Mouse (Mus musculus) megakaryocyte, embryonic 14.5 days (primary cell): ENCODE results near the gene Mmel1. TPM values are rescaled to one million over a fixed set of nuclear protein-coding genes. Genes with fewer than 3 reads are reported as not detected.
A peak's percentile ranks its signal among the peaks of the same experiment; 100 is the strongest.

ENCODE experiments used
- H3K27me3 ChIP-seq: replicated peaks from 2 replicates; pipeline ENCODE3; 2012; ENCODE audit warnings: inconsistent platforms
- H3K36me3 ChIP-seq: replicated peaks from 2 replicates; pipeline ENCODE3; 2012; ENCODE audit warnings: low read length, inconsistent platforms, mixed read lengths
- H3K4me1 ChIP-seq: 2 replicates; pipeline ENCODE4 v1.6.1; 2012; ENCODE audit warnings: inconsistent platforms
- H3K4me3 ChIP-seq: replicated peaks from 2 replicates; pipeline ENCODE3; 2012; ENCODE audit warnings: moderate library complexity, mild to moderate bottlenecking, inconsistent platforms
- H3K9me3 ChIP-seq: 2 replicates; pipeline ENCODE4 v1.6.1; 2012; ENCODE audit warnings: inconsistent platforms
- FLI1 ChIP-seq: IDR thresholded peaks from 2 replicates; pipeline ENCODE4 v1.6.1; 2012; ENCODE audit warnings: low read length, inconsistent platforms, mixed read lengths
- GATA1 ChIP-seq: IDR thresholded peaks from 3 replicates; pipeline ENCODE4 v1.6.1; 2012; ENCODE audit warnings: mixed read lengths, low read length, inconsistent platforms, borderline replicate concordance
- polyA plus RNA-seq: library from polyadenylated mRNA; stranded (reverse); fragments of >175 nt; gene quantifications from 2 replicates; pipeline ENCODE4 v1.2.3, GENCODE M21; 2012; ENCODE audit warnings: low replicate concordance; ENCODE audit not compliant: insufficient read depth

Mmel1 gene
- polyA plus RNA-seq, 1 experiment = 1.2 TPM

GRCm38 (mm10) chr4:154839406-154839805 is 30.0 kb upstream of the Mmel1 start:
- Histone ChIP-seq H3K4me1 (peaks cover 5% of the 10 kb centered on the region; the same call in 1 of the 2 replicates), H3K27me3 (peaks cover 32% of the 10 kb centered on the region), H3K4me3 (no peak overlapping the region), H3K9me3 (no peaks in the 10 kb centered on the region), H3K36me3 (no peaks in the 10 kb centered on the region)
- TF ChIP-seq GATA1 = no peak
- TF ChIP-seq FLI1 = no peak

GRCm38 (mm10) chr4:154852696-154853095 is 16.7 kb upstream of the Mmel1 start:
- H3K4me1 ChIP-seq = peaks cover 21% of the 10 kb centered on the region
- no peaks in the 10 kb centered on the region for H3K36me3 ChIP-seq
- H3K9me3 ChIP-seq = peaks cover 9% of the 10 kb centered on the region
- H3K4me3 ChIP-seq = no peak overlapping the region
- no peak for TF ChIP-seq FLI1
- no peak for TF ChIP-seq GATA1
- H3K27me3 ChIP-seq = peaks cover 44% of the 10 kb centered on the region

GRCm38 (mm10) chr4:154853881-154854280 is 15.5 kb upstream of the Mmel1 start:
- Histone ChIP-seq H3K27me3 (peaks cover 56% of the 10 kb centered on the region), H3K36me3 (no peaks in the 10 kb centered on the region), H3K4me1 (peaks cover 21% of the 10 kb centered on the region), H3K9me3 (peaks cover 9% of the 10 kb centered on the region), H3K4me3 (no peak overlapping the region)
- no peak for TF ChIP-seq FLI1
- TF ChIP-seq GATA1 = no peak

GRCm38 (mm10) chr4:154854676-154855345 is 14.6 kb upstream of the Mmel1 start:
- H3K4me3 ChIP-seq = peak overlapping the region; percentile 18
- H3K27me3 ChIP-seq = peaks cover 66% of the 10 kb centered on the region
- peaks cover 25% of the 10 kb centered on the region for H3K4me1 ChIP-seq
- no peaks in the 10 kb centered on the region for H3K36me3 ChIP-seq
- H3K9me3 ChIP-seq = peaks cover 9% of the 10 kb centered on the region
- TF ChIP-seq GATA1 = no peak
- no peak for TF ChIP-seq FLI1

- peaks cover 26% of the 10 kb centered on the region for H3K4me1 ChIP-seq
- peaks cover 9% of the 10 kb centered on the region for H3K9me3 ChIP-seq
- H3K27me3 ChIP-seq = peaks cover 76% of the 10 kb centered on the region
- no peak for TF ChIP-seq FLI1
- TF ChIP-seq GATA1 = no peak
- H3K36me3 ChIP-seq = no peaks in the 10 kb centered on the region
- H3K4me3 ChIP-seq = peak overlapping the region; percentile 91
Measured at GRCm38 (mm10) chr4:154855721-154856479, 13.5 kb upstream of the Mmel1 start.

GRCm38 (mm10) chr4:154856480-154856837 is 12.9 kb upstream of the Mmel1 start:
- Histone ChIP-seq H3K36me3 (no peaks in the 10 kb centered on the region), H3K9me3 (peaks cover 9% of the 10 kb centered on the region), H3K4me3 (peak overlapping the region; percentile 91), H3K4me1 (peaks cover 29% of the 10 kb centered on the region), H3K27me3 (peaks cover 79% of the 10 kb centered on the region)
- TF ChIP-seq GATA1 (no peak), FLI1 (no peak)

- Histone ChIP-seq H3K27me3 (peaks cover 79% of the 10 kb centered on the region), H3K9me3 (peaks cover 9% of the 10 kb centered on the region), H3K4me3 (peak overlapping the region; percentile 91), H3K4me1 (peaks cover 32% of the 10 kb centered on the region), H3K36me3 (no peaks in the 10 kb centered on the region)
- TF ChIP-seq GATA1 = no peak
- no peak for TF ChIP-seq FLI1
Measured at GRCm38 (mm10) chr4:154856882-154857281, 12.5 kb upstream of the Mmel1 start.

GRCm38 (mm10) chr4:154857366-154858240 is 11.8 kb upstream of the Mmel1 start:
- Histone ChIP-seq H3K4me1 (peaks cover 36% of the 10 kb centered on the region), H3K9me3 (peaks cover 9% of the 10 kb centered on the region), H3K27me3 (peaks cover 79% of the 10 kb centered on the region), H3K36me3 (no peaks in the 10 kb centered on the region), H3K4me3 (no peak overlapping the region)
- TF ChIP-seq FLI1 (no peak), GATA1 (no peak)

- Histone ChIP-seq H3K27me3 (peaks cover 75% of the 10 kb centered on the region), H3K9me3 (peaks cover 9% of the 10 kb centered on the region), H3K36me3 (no peaks in the 10 kb centered on the region), H3K4me1 (peaks cover 36% of the 10 kb centered on the region), H3K4me3 (no peak overlapping the region)
- TF ChIP-seq FLI1 = no peak
- no peak for TF ChIP-seq GATA1
Measured at GRCm38 (mm10) chr4:154858601-154859000, 10.8 kb upstream of the Mmel1 start.

GRCm38 (mm10) chr4:154861967-154862366 is 7.4 kb upstream of the Mmel1 start:
- Histone ChIP-seq H3K9me3 (peaks cover 5% of the 10 kb centered on the region), H3K36me3 (no peaks in the 10 kb centered on the region), H3K4me3 (peak overlapping the region; percentile 77), H3K27me3 (peaks cover 56% of the 10 kb centered on the region), H3K4me1 (peaks cover 29% of the 10 kb centered on the region)
- TF ChIP-seq FLI1 (no peak), GATA1 (no peak)
